Mouse (Mus musculus): ENCODE data around the gene Rnd1. TPM values are rescaled to one million over a fixed set of nuclear protein-coding genes. Genes with fewer than 3 reads are reported as not detected.

Gene Rnd1
- polyA plus RNA-seq, 1 experiment, result 14.4 TPM

- peaks cover 55% of the 10 kb centered on the region for H3K36me3 ChIP-seq (ENCODE audit: control insufficient read depth, insufficient read depth)
- no peak overlapping the region for H3K4me2 ChIP-seq (ENCODE audit: low read depth)
- H3ac ChIP-seq (ENCODE audit: control insufficient read depth, insufficient read length), result no peak overlapping the region
- TF ChIP-seq POLR2A (IDR thresholded peaks at IDR 0.05; ENCODE audit: insufficient read length, low read depth), result no peak
- TF ChIP-seq E2F4 (IDR thresholded peaks at IDR 0.05; ENCODE audit: insufficient read depth), result no peak
- no peak for TF ChIP-seq MAX (IDR thresholded peaks at IDR 0.05; ENCODE audit: low read depth)
- no peak for TF ChIP-seq MYOD1 (IDR thresholded peaks at IDR 0.05; ENCODE audit: control insufficient read depth in 1 of 3, insufficient read length in 2 of 3, low read depth in 2 of 3)
- no peak for TF ChIP-seq MYOG (IDR thresholded peaks at IDR 0.05; ENCODE audit: control insufficient read depth in 1 of 3, insufficient read depth in 1 of 3, insufficient read length in 2 of 3, low read depth in 2 of 3)
- no peak for TF ChIP-seq CEBPB (IDR thresholded peaks at IDR 0.05; ENCODE audit: insufficient read depth, poor library complexity, severe bottlenecking)
- TF ChIP-seq REST (IDR thresholded peaks at IDR 0.05; ENCODE audit: insufficient read depth, insufficient read length), result no peak
- no peak for TF ChIP-seq TCF12 (IDR thresholded peaks at IDR 0.05; ENCODE audit: insufficient read depth, poor library complexity, severe bottlenecking)
- TF ChIP-seq SRF (IDR thresholded peaks at IDR 0.05; ENCODE audit: control insufficient read depth, insufficient read length, low read depth), result no peak
- TF ChIP-seq POLR2AphosphoS2 (IDR thresholded peaks at IDR 0.05; ENCODE audit: insufficient read length, low read depth), result no peak
- TF ChIP-seq TCF3 (IDR thresholded peaks at IDR 0.05; ENCODE audit: insufficient read length, low read depth), result no peak
- TF ChIP-seq USF1 (IDR thresholded peaks at IDR 0.05; ENCODE audit: low read depth), result no peak
- H3K27me3 ChIP-seq (ENCODE audit: control insufficient read depth, insufficient read depth, insufficient read length), result no peaks in the 10 kb centered on the region
- no peak overlapping the region for H3K4me3 ChIP-seq
- peaks cover 30% of the 10 kb centered on the region for H3K79me2 ChIP-seq (ENCODE audit: control insufficient read depth, insufficient read depth)
Measured at GRCm38 (mm10) chr15:98656982-98657751, 20.1 kb downstream of the Rnd1 start.

GRCm38 (mm10) chr15:98652174-98652573, 25.1 kb downstream of the Rnd1 start:
- H3K4me2 ChIP-seq (ENCODE audit: low read depth), result no peak overlapping the region
- no peaks in the 10 kb centered on the region for H3K27me3 ChIP-seq (ENCODE audit: control insufficient read depth, insufficient read depth, insufficient read length)
- TF ChIP-seq MYOD1 (IDR thresholded peaks at IDR 0.05; ENCODE audit: control insufficient read depth in 1 of 3, insufficient read length in 2 of 3, low read depth in 2 of 3) (no peak), CEBPB (IDR thresholded peaks at IDR 0.05; ENCODE audit: insufficient read depth, poor library complexity, severe bottlenecking) (no peak), TCF3 (IDR thresholded peaks at IDR 0.05; ENCODE audit: insufficient read length, low read depth) (no peak), POLR2AphosphoS2 (IDR thresholded peaks at IDR 0.05; ENCODE audit: insufficient read length, low read depth) (no peak), SRF (IDR thresholded peaks at IDR 0.05; ENCODE audit: control insufficient read depth, insufficient read length, low read depth) (no peak), POLR2A (IDR thresholded peaks at IDR 0.05; ENCODE audit: insufficient read length, low read depth) (no peak), MYOG (IDR thresholded peaks at IDR 0.05; ENCODE audit: control insufficient read depth in 1 of 3, insufficient read depth in 1 of 3, insufficient read length in 2 of 3, low read depth in 2 of 3) (no peak), REST (IDR thresholded peaks at IDR 0.05; ENCODE audit: insufficient read depth, insufficient read length) (no peak), E2F4 (IDR thresholded peaks at IDR 0.05; ENCODE audit: insufficient read depth) (no peak), TCF12 (IDR thresholded peaks at IDR 0.05; ENCODE audit: insufficient read depth, poor library complexity, severe bottlenecking) (no peak), USF1 (IDR thresholded peaks at IDR 0.05; ENCODE audit: low read depth) (no peak), MAX (IDR thresholded peaks at IDR 0.05; ENCODE audit: low read depth) (no peak)
- H3K4me3 ChIP-seq, result no peak overlapping the region
- H3K79me2 ChIP-seq (ENCODE audit: control insufficient read depth, insufficient read depth), result no peaks in the 10 kb centered on the region
- H3ac ChIP-seq (ENCODE audit: control insufficient read depth, insufficient read length), result no peak overlapping the region
- peaks cover 77% of the 10 kb centered on the region for H3K36me3 ChIP-seq (ENCODE audit: control insufficient read depth, insufficient read depth)

- Histone ChIP-seq H3K27me3 (ENCODE audit: control insufficient read depth, insufficient read depth, insufficient read length) (no peaks in the 10 kb centered on the region), H3ac (ENCODE audit: control insufficient read depth, insufficient read length) (no peak overlapping the region), H3K36me3 (ENCODE audit: control insufficient read depth, insufficient read depth) (peaks cover 70% of the 10 kb centered on the region), H3K4me3 (no peak overlapping the region), H3K79me2 (ENCODE audit: control insufficient read depth, insufficient read depth) (no peaks in the 10 kb centered on the region), H3K4me2 (ENCODE audit: low read depth) (no peak overlapping the region)
- TF ChIP-seq MAX (IDR thresholded peaks at IDR 0.05; ENCODE audit: low read depth), result no peak
- TF ChIP-seq MYOD1 (IDR thresholded peaks at IDR 0.05; ENCODE audit: control insufficient read depth in 1 of 3, insufficient read length in 2 of 3, low read depth in 2 of 3), result no peak
- TF ChIP-seq TCF3 (IDR thresholded peaks at IDR 0.05; ENCODE audit: insufficient read length, low read depth), result no peak
- no peak for TF ChIP-seq POLR2AphosphoS2 (IDR thresholded peaks at IDR 0.05; ENCODE audit: insufficient read length, low read depth)
- no peak for TF ChIP-seq CEBPB (IDR thresholded peaks at IDR 0.05; ENCODE audit: insufficient read depth, poor library complexity, severe bottlenecking)
- no peak for TF ChIP-seq POLR2A (IDR thresholded peaks at IDR 0.05; ENCODE audit: insufficient read length, low read depth)
- no peak for TF ChIP-seq USF1 (IDR thresholded peaks at IDR 0.05; ENCODE audit: low read depth)
- no peak for TF ChIP-seq REST (IDR thresholded peaks at IDR 0.05; ENCODE audit: insufficient read depth, insufficient read length)
Measured at GRCm38 (mm10) chr15:98651431-98651830, 25.8 kb downstream of the Rnd1 start.

DNA sequence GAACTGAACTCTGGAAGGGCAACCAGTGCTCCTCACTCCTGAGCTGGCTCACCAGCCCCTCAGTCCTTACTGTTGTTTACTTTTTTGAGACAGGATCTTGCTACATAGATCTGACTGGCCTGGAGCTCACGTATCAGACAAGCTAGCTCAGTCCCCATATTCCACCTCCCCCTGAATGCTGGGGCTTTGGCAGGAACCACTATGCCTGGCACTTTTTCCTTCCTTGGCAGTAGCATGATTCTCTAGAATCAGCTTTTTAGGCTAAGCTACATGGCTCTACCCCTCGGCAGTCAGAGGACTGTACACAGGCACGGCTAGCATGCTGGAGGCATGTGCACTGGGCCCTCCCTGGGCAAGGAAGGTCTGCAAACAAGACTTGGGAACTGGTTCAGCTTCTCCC, 29.2 kb downstream of the Rnd1 start:
- H3K4me3 ChIP-seq, result no peak overlapping the region
- H3K36me3 ChIP-seq (ENCODE audit: control insufficient read depth, insufficient read depth), result peaks cover 61% of the 10 kb centered on the region
- H3K4me2 ChIP-seq (ENCODE audit: low read depth), result no peak overlapping the region
- H3K27me3 ChIP-seq (ENCODE audit: control insufficient read depth, insufficient read depth, insufficient read length), result no peaks in the 10 kb centered on the region
- H3ac ChIP-seq (ENCODE audit: control insufficient read depth, insufficient read length), result no peak overlapping the region
- no peak for TF ChIP-seq POLR2AphosphoS2 (IDR thresholded peaks at IDR 0.05; ENCODE audit: insufficient read length, low read depth)
- no peak for TF ChIP-seq TCF3 (IDR thresholded peaks at IDR 0.05; ENCODE audit: insufficient read length, low read depth)
- no peak for TF ChIP-seq SRF (IDR thresholded peaks at IDR 0.05; ENCODE audit: control insufficient read depth, insufficient read length, low read depth)
- TF ChIP-seq E2F4 (IDR thresholded peaks at IDR 0.05; ENCODE audit: insufficient read depth), result no peak
- no peak for TF ChIP-seq MAX (IDR thresholded peaks at IDR 0.05; ENCODE audit: low read depth)
- TF ChIP-seq POLR2A (IDR thresholded peaks at IDR 0.05; ENCODE audit: insufficient read length, low read depth), result no peak
- no peak for TF ChIP-seq MYOG (IDR thresholded peaks at IDR 0.05; ENCODE audit: control insufficient read depth in 1 of 3, insufficient read depth in 1 of 3, insufficient read length in 2 of 3, low read depth in 2 of 3)
- no peak for TF ChIP-seq USF1 (IDR thresholded peaks at IDR 0.05; ENCODE audit: low read depth)
- no peak for TF ChIP-seq TCF12 (IDR thresholded peaks at IDR 0.05; ENCODE audit: insufficient read depth, poor library complexity, severe bottlenecking)
- no peak for TF ChIP-seq CEBPB (IDR thresholded peaks at IDR 0.05; ENCODE audit: insufficient read depth, poor library complexity, severe bottlenecking)
- no peaks in the 10 kb centered on the region for H3K79me2 ChIP-seq (ENCODE audit: control insufficient read depth, insufficient read depth)

All from myocyte (in vitro differentiated cells).